Mouse (Mus musculus): ENCODE results near the gene Spryd4. TPM values are rescaled to one million over a fixed set of nuclear protein-coding genes. Genes with fewer than 3 reads are reported as not detected.
"Not testable (repeated sequence)": the region's sequence is repeated elsewhere in the genome, so short reads cannot be mapped to it uniquely, and the experiment has no call there.

Spryd4 gene
- total RNA-seq, 2 experiments from 2014 or later = 1.4 to 6.7 TPM

- no peak for ATAC-seq (replicated peaks; ENCODE audit: low FRiP score, poor library complexity, severe bottlenecking)
These were observed 16.4 kb upstream of the Spryd4 start for GRCm38 (mm10) chr10:128228009-128228408.

- ATAC-seq (replicated peaks; ENCODE audit: low FRiP score, poor library complexity, severe bottlenecking) = no peak
These were observed 16.0 kb upstream of the Spryd4 start for GRCm38 (mm10) chr10:128227592-128227991.

- ATAC-seq (replicated peaks; ENCODE audit: low FRiP score, poor library complexity, severe bottlenecking) = no peak
These were observed 13.9 kb upstream of the Spryd4 start, which contains the start of gene Mip for GRCm38 (mm10) chr10:128225538-128225937. Mip (plus strand) TSS chr10:128225838.

- ATAC-seq (replicated peaks; ENCODE audit: low FRiP score, poor library complexity, severe bottlenecking) = no peak
These were observed 13.5 kb upstream of the Spryd4 start for GRCm38 (mm10) chr10:128225064-128225463.

- ATAC-seq (replicated peaks; ENCODE audit: low FRiP score, poor library complexity, severe bottlenecking) = no peak
These were observed 10.1 kb upstream of the Spryd4 start for GRCm38 (mm10) chr10:128221533-128222286.

GRCm38 (mm10) chr10:128218387-128219117 is 6.9 kb upstream of the Spryd4 start:
- ATAC-seq (replicated peaks; ENCODE audit: low FRiP score, poor library complexity, severe bottlenecking) = peak; percentile 69

GRCm38 (mm10) chr10:128214981-128215380 is 3.4 kb upstream of the Spryd4 start:
- ATAC-seq (replicated peaks; ENCODE audit: low FRiP score, poor library complexity, severe bottlenecking) = no peak

GRCm38 (mm10) chr10:128214112-128214511 is 2.5 kb upstream of the Spryd4 start:
- ATAC-seq (replicated peaks; ENCODE audit: low FRiP score, poor library complexity, severe bottlenecking) = not testable (repeated sequence)

GRCm38 (mm10) chr10:128212871-128213323 is 1.3 kb upstream of the Spryd4 start:
- peak; percentile 80 for ATAC-seq (replicated peaks; ENCODE audit: low FRiP score, poor library complexity, severe bottlenecking)

GRCm38 (mm10) chr10:128212148-128212547 is 541 bp upstream of the Spryd4 start:
- ATAC-seq (replicated peaks; ENCODE audit: low FRiP score, poor library complexity, severe bottlenecking) = no peak

- peak; percentile 40; the same call in 1 of the 2 replicates for ATAC-seq (replicated peaks; ENCODE audit: low FRiP score, poor library complexity, severe bottlenecking)
These were observed 653 bp downstream of the Spryd4 start for GRCm38 (mm10) chr10:128210954-128211353.

GRCm38 (mm10) chr10:128210131-128210530 is 1.5 kb downstream of the Spryd4 start:
- ATAC-seq (replicated peaks; ENCODE audit: low FRiP score, poor library complexity, severe bottlenecking) = no peak

GRCm38 (mm10) chr10:128209311-128210009 is 2.1 kb downstream of the Spryd4 start:
- ATAC-seq (replicated peaks; ENCODE audit: low FRiP score, poor library complexity, severe bottlenecking) = no peak

- no peak for ATAC-seq (replicated peaks; ENCODE audit: low FRiP score, poor library complexity, severe bottlenecking)
These were observed 3.3 kb downstream of the Spryd4 start for GRCm38 (mm10) chr10:128208326-128208725.

- no peak for ATAC-seq (replicated peaks; ENCODE audit: low FRiP score, poor library complexity, severe bottlenecking)
These were observed 6.7 kb downstream of the Spryd4 start for GRCm38 (mm10) chr10:128204941-128205340.

- ATAC-seq (replicated peaks; ENCODE audit: low FRiP score, poor library complexity, severe bottlenecking) = no peak
These were observed 9.8 kb downstream of the Spryd4 start for GRCm38 (mm10) chr10:128201856-128202255.

GRCm38 (mm10) chr10:128194551-128195461 is 16.8 kb downstream of the Spryd4 start:
- peak; percentile 59 for ATAC-seq (replicated peaks; ENCODE audit: low FRiP score, poor library complexity, severe bottlenecking)

GRCm38 (mm10) chr10:128194024-128194550 is 17.5 kb downstream of the Spryd4 start, which contains the start of gene Gls2:
Gls2 (plus strand) TSS chr10:128194457.
- peak; percentile 99 for ATAC-seq (replicated peaks; ENCODE audit: low FRiP score, poor library complexity, severe bottlenecking)

- ATAC-seq (replicated peaks; ENCODE audit: low FRiP score, poor library complexity, severe bottlenecking) = no peak
These were observed 18.5 kb downstream of the Spryd4 start for GRCm38 (mm10) chr10:128193113-128193512.

All from erythroblast, adult 5-6 weeks (primary cell).